Mouse (Mus musculus) liver, adult 2 months (tissue): ENCODE measurements around the gene Fpgs. TPM values are rescaled to one million over a fixed set of nuclear protein-coding genes. Genes with fewer than 3 reads are reported as not detected.

Source experiments
- DNase-seq: peaks from one replicate; pipeline ENCODE4 v3.0.0-alpha.2; 2011; ENCODE audit warnings: low read depth, low spot score; ENCODE audit errors: extremely low read depth
- H3K27ac ChIP-seq: fragments of 200-500 bp; replicated peaks from 2 replicates; pipeline ENCODE4 v1.5.1; 2012; ENCODE audit warnings: low read depth, mild to moderate bottlenecking, control low read depth, inconsistent platforms, low read length; ENCODE audit not compliant: insufficient read depth
- H3K27me3 ChIP-seq: fragments of 200-500 bp; 2 replicates; pipeline ENCODE4 v1.6.1; 2012; ENCODE audit warnings: mild to moderate bottlenecking, moderate library complexity, low read length, inconsistent platforms; ENCODE audit not compliant: control insufficient read depth, insufficient read depth
- H3K36me3 ChIP-seq: fragments of 200-500 bp; 2 replicates; pipeline ENCODE4 v1.6.1; 2012; ENCODE audit warnings: low read length, inconsistent platforms; ENCODE audit not compliant: control insufficient read depth, insufficient read depth
- H3K4me1 ChIP-seq: fragments of 200-500 bp; 2 replicates; pipeline ENCODE4 v1.6.1; 2011; ENCODE audit warnings: low read length; ENCODE audit not compliant: control insufficient read depth, insufficient read depth
- H3K4me3 ChIP-seq: fragments of 200-500 bp; 2 replicates; pipeline ENCODE4 v1.5.1; 2011; ENCODE audit warnings: low read depth, mild to moderate bottlenecking, control low read depth, low read length, moderate library complexity; ENCODE audit not compliant: insufficient read depth
- H3K79me2 ChIP-seq: fragments of 200-500 bp; 2 replicates; pipeline ENCODE4 v1.6.1; 2012; ENCODE audit warnings: inconsistent platforms, mild to moderate bottlenecking, low read length, moderate library complexity; ENCODE audit not compliant: control insufficient read depth, insufficient read depth
- H3K9ac ChIP-seq: fragments of 200-500 bp; 2 replicates; pipeline ENCODE4 v1.6.1; 2012; ENCODE audit warnings: low read depth, mild to moderate bottlenecking, control low read depth, inconsistent platforms, low read length
- CTCF ChIP-seq: fragments of 200-500 bp; IDR thresholded peaks from 2 replicates; pipeline ENCODE4 v1.5.1; 2011; ENCODE audit warnings: low read depth, low read length, control low read depth
- POLR2A ChIP-seq: fragments of 200-500 bp; IDR thresholded peaks from 2 replicates; pipeline ENCODE4 v1.6.1; 2011; ENCODE audit warnings: low read length, control low read depth; ENCODE audit not compliant: insufficient read depth; ENCODE audit errors: extremely low read depth
- WGBS: fragments of 180-500 bp; shearing (Covaris S2); methylation state at CpG from one replicate; pipeline ENCODE4 v1.1.7; 2018; 5-methylcytosine and 5-hydroxymethylcytosine counted together
- polyA plus RNA-seq: library from polyadenylated mRNA; depleted of rRNA; stranded (reverse); fragments of >200 nt; gene quantifications from 2 replicates; pipeline ENCODE4 v1.2.3, GENCODE M21; 2012; rRNA removed
- total RNA-seq: library from RNA; depleted of rRNA; stranded (reverse); fragments of >200 nt; gene quantifications from 2 replicates; pipeline ENCODE4 v1.2.3, GENCODE M21; 2014; rRNA removed

Gene Fpgs
- total RNA-seq: 158 and 175 TPM in 2 replicates
- 414 and 481 TPM in 2 replicates for polyA plus RNA-seq

DNA sequence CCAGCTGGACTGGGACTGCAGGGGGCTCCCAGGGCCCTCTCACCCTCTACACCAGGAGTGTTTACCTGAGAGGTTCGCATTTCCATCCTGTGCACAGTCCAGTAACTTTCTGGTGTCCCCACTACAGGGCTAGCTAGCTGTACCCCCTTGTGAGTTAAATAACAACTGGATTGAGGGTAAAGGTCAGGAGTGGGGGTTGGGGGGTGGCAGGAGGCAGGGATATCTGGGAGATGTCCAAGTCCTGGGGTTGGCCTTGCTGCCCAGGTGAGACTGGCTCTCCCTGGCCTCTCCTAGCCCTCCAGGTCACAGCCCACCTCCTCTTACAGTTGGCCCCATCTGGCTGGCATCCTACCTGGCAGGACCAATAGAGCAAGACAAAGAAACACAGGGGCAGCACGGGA lies at the start of gene Fpgs:
Gene Fpgs, minus strand, starts transcription at position 125 of the 401 bp plus-strand sequence.
- Histone ChIP-seq H3K36me3 (peaks cover 26% of the 10 kb centered on the region), H3K79me2 (peaks cover 28% of the 10 kb centered on the region; the same call in 1 of the 2 replicates), H3K9ac (peak within 1 kb of the TSS; percentile 83), H3K27ac (peak within 1 kb of the TSS; percentile 98), H3K4me1 (peaks cover 21% of the 10 kb centered on the region), H3K27me3 (no peaks in the 10 kb centered on the region), H3K4me3 (peak within 1 kb of the TSS; percentile 71)
- no peak for TF ChIP-seq CTCF
- peak; percentile 77; the same call in 1 of the 2 replicates for TF ChIP-seq POLR2A
- DNase-seq: peak; percentile 99
- WGBS: 22% methylated on average over 2 of the region's 2 CpGs

DNA sequence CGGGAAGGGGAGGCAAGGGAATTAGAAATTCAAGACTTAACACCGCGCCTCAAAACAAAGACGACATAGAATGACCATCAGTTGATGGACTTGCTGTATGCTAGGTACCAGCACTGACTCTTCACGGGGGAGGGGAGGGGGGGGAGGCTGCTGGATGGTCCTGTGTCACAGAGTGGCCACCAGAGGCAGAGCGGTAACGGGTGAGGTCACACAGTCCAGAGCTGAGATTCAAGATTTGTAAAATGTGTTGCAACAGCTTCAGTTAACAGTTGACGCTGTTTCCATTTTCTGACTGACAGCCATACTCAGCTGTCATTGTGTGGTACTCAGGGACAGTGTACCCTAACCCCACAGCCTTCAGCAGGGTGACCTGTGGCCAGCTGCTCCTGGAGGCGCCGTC lies 48.2 kb upstream of the Fpgs start:
- H3K4me1 ChIP-seq: peaks cover 5% of the 10 kb centered on the region
- H3K36me3 ChIP-seq: no peaks in the 10 kb centered on the region
- no peak overlapping the region for H3K9ac ChIP-seq
- 48% methylated on average over 10 of the region's 10 CpGs for WGBS
- H3K27ac ChIP-seq: no peak overlapping the region
- H3K27me3 ChIP-seq: no peaks in the 10 kb centered on the region
- no peak overlapping the region for H3K4me3 ChIP-seq
- no peaks in the 10 kb centered on the region for H3K79me2 ChIP-seq
- DNase-seq: peak; percentile 70
- no peak for TF ChIP-seq POLR2A
- peak; percentile 63 for TF ChIP-seq CTCF

DNA sequence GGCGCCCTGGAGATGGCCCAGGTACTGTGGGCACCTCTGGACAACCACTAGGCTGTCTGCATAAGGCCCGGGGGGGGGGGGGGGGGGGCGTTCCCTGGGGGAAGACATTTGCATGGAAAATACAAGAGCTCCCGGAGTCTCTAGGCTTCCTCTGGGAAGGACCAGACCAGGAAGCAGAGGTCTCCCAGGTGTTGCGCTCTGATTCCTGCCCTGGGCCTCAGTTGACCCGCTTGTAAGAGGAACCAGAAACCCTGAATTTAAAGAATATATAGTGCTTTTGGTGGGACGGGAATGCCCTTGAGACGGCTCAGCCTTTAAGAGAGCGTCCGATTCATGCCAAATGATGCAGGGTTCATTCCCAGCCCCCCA lies 47.7 kb upstream of the Fpgs start:
- TF ChIP-seq CTCF (no peak), POLR2A (no peak)
- DNase-seq: no peak
- Histone ChIP-seq H3K79me2 (no peaks in the 10 kb centered on the region), H3K27me3 (no peaks in the 10 kb centered on the region), H3K36me3 (no peaks in the 10 kb centered on the region), H3K9ac (peak overlapping the region; percentile 30), H3K4me3 (peak overlapping the region; percentile 64), H3K4me1 (peaks cover 5% of the 10 kb centered on the region), H3K27ac (peak overlapping the region; percentile 73)
- 22% methylated on average over 8 of the region's 10 CpGs for WGBS

DNA sequence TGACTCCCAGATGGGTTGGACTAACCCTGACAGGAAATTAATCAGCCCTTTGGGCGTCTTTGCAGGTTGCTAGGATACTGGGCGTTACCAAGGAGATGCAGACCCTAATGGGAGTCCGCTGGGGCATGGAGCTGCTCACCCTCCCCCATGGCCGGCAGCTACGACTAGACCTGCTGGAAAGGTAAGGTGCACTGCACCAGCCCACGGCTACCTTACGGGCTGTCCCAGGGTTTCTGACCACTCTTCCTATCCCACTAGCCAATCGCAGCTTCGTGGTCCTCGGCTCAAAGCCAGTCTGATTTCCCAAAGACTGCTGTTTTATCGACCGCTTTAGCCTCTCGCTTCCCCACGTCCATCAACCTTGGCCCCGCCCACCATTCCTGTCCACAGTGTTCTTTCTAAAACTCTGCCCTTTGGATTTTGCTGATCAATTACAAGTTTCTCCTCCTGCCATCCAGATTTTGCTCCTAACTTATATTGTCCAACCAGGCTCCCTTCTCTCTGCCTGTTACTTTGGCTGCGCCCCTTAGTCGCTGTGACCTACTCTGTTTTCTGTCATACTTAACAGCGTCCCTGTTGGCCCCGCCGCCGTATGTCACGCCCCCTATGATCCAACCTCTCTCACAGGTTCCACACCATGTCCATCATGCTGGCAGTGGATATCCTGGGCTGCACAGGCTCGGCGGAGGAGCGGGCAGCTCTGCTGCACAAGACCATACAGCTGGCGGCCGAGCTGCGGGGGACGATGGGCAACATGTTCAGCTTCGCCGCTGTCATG lies 47.1 kb upstream of the Fpgs start:
- no peaks in the 10 kb centered on the region for H3K27me3 ChIP-seq
- H3K9ac ChIP-seq: peak overlapping the region; percentile 30
- H3K36me3 ChIP-seq: no peaks in the 10 kb centered on the region
- TF ChIP-seq POLR2A: 0 out of 2 replicates have a peak, but pooled peaks have one; percentile 47
- 0 out of 2 replicates have a peak, but pooled peaks have one; percentile 5 for TF ChIP-seq CTCF
- H3K79me2 ChIP-seq: no peaks in the 10 kb centered on the region
- 26% methylated on average over 31 of the region's 31 CpGs for WGBS
- peaks cover 5% of the 10 kb centered on the region for H3K4me1 ChIP-seq
- peak overlapping the region; percentile 73 for H3K27ac ChIP-seq
- peak overlapping the region; percentile 64 for H3K4me3 ChIP-seq
- peak; percentile 84 for DNase-seq

DNA sequence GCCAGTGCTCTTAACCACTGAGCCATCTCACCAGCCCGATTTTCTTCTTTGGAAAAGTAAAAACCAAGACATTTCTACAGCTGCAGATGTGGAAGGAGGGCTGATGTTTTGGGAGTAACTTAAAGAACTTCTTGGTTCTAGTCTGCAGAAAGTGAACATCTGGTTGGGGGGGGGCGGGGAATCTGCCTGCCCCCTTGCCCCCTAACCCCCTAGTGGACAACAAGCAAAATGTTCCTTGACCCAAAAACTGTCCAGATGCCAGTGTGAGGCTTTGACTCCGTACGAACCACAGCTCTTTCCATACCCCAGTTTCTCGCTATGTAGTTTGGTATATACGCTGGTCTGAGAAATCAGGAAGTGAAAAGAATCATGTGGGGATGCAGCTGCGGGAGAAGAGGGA lies 46.3 kb upstream of the Fpgs start:
- no peak overlapping the region for H3K27ac ChIP-seq
- no peak overlapping the region for H3K9ac ChIP-seq
- H3K4me3 ChIP-seq: no peak overlapping the region
- H3K36me3 ChIP-seq: no peaks in the 10 kb centered on the region
- no peaks in the 10 kb centered on the region for H3K27me3 ChIP-seq
- DNase-seq: no peak
- WGBS: 79% methylated on average over 7 of the region's 7 CpGs
- H3K4me1 ChIP-seq: peaks cover 5% of the 10 kb centered on the region
- no peak for TF ChIP-seq CTCF
- TF ChIP-seq POLR2A: no peak
- H3K79me2 ChIP-seq: no peaks in the 10 kb centered on the region

DNA sequence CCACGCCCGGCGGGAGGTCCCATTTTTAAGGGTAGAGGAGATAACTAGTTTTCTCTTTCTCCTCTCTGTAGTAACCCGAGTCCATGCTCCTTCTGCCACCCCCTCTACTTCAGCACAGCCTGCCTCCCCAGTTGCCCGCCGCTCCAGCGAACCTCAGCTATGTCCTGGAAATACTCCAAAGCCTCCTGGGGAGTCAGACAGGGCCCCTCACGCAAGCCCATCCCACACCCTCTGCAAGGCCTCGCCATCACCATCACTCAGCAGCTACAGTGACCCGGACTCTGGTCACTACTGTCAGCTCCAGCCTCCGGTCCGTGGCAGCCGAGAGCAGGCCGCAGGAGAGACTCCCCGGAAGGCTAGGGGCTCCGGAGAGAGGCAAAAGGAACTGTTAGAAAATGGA lies 45.1 kb upstream of the Fpgs start:
- Histone ChIP-seq H3K9ac (no peak overlapping the region), H3K27me3 (no peaks in the 10 kb centered on the region), H3K27ac (no peak overlapping the region), H3K4me1 (peaks cover 5% of the 10 kb centered on the region), H3K4me3 (no peak overlapping the region), H3K36me3 (no peaks in the 10 kb centered on the region), H3K79me2 (no peaks in the 10 kb centered on the region)
- 94% methylated on average over 16 of the region's 16 CpGs for WGBS
- no peak for DNase-seq
- TF ChIP-seq CTCF (no peak), POLR2A (no peak)
